Mouse (Mus musculus): ENCODE data around the gene Klhl40.
A peak's percentile ranks its signal among the peaks of the same experiment; 100 is the strongest.

Gene Klhl40

GRCm38 (mm10) chr9:121826356-121826755 is 48.9 kb downstream of the Klhl40 start:
- DNase-seq (ENCODE audit: low spot score), result no peak

GRCm38 (mm10) chr9:121828314-121828713 is 50.9 kb downstream of the Klhl40 start:
- no peak for DNase-seq (ENCODE audit: low spot score)

GRCm38 (mm10) chr9:121829270-121829992 is 52.0 kb downstream of the Klhl40 start:
- no peak for DNase-seq (ENCODE audit: low spot score)

- DNase-seq (ENCODE audit: low spot score), result no peak
Observed at GRCm38 (mm10) chr9:121830243-121830955, 53.0 kb downstream of the Klhl40 start.

DNA sequence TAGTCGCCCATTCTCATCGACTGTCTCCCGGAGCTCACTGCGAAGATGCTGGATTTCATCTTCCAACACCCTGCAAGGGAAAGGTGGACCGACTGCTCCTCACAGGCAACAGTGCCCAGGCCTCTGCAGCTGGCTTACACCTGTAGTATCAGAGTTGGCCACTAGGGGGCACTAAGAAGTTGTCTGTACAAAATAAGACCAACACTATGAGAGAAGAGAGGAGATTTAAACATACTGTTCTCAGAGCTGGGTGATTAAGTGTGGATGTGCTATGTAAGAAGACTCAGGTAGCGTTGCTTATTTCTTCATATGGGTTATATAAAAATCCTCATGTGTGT is 53.5 kb downstream of the Klhl40 start:
- peak; percentile 59 for DNase-seq (ENCODE audit: low spot score)
